Mouse (Mus musculus): Measurements from ENCODE around the gene Fam24b.

Gene Fam24b

DNA sequence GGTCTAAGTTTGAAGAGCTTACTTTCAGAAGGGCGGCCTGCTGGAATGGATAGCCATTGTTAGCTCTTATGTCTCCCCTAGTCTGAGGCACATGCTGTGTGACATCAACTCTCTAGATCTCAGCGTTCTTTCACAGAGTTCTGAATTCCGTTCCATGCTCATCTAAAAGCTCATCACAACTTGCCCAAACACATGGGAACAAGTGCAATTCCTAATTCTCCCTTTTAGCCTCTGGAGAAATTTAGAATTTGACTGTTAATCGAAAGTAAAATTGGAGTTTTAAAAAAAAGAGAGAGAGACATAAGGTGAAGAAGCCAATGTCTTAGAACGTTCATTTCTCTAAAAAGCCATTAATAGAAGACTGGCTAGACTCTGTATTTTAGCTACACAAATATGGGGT is at the start of gene Fam24b:
TSS of gene Fam24b (minus strand) at position 101 of the 400 bp plus-strand sequence.
- DNase-seq = no peak

DNA sequence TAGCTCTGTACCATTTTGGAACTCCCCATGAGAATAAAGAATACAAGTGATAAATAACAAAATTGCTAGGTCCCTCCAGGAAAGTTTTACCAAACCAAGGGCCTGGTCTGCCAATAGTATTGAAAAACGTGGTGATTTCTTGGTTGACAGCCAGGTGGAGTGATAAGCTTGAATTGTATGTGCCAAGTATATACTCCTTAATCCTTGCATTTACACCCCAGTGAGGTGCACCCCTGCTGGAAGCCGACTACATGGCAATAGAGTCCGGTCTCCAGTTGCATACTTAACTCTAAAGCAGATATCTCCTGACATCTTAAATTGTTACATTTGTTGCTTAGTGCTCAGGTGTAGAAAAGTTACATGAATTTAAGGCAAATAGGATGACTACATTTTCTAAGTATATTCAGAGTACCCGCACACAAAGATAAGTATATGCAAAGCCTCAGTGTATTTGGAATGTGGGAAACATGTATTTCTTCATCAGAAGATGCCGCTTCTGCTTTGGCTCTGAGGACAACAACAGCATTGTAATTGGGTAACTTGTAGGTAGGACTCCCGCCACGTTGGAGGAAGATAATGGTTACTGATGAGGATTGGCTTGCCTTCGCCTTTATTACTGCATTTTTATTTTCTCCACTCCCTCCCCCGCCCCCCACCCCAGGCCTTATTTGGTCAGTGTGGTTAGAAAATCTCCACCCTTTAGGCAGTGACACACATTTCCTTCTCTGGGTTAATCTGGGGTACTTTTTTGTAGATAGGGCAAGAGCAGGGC is 42.8 kb upstream of the Fam24b start:
- DNase-seq = no peak

GRCm38 (mm10) chr7:131371470-131371860 is 42.1 kb upstream of the Fam24b start:
- no peak for DNase-seq

- peak; percentile 94 for DNase-seq
These were observed 41.5 kb upstream of the Fam24b start, which contains the start of gene Pstk for GRCm38 (mm10) chr7:131370648-131371469. Gene Pstk, plus strand, starts transcription at chr7:131371141.

GRCm38 (mm10) chr7:131364131-131364530 is 34.8 kb upstream of the Fam24b start:
- no peak for DNase-seq

GRCm38 (mm10) chr7:131362615-131363300 is 33.4 kb upstream of the Fam24b start, which contains the start of gene 2310057M21Rik:
Gene 2310057M21Rik, minus strand, starts transcription at chr7:131362759.
- DNase-seq = peak; percentile 97

DNA sequence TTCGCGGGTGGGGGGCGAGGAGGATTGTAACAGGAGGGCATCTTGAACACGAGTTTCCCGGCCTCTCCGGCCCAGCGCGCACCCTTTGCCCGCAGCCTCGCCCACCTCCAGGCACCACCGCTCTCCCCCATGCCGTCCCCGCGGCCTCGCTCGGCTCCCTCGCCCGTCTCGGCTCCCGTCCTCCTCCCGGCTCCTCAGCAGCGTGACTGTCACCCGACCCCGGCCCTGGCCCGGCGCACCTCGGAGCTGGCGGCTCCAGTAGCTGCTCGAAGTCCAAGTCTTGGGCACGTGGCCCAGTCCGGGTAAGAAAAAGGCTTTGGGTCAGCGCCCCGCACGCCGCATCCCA is 32.9 kb upstream of the Fam24b start:
- no peak for DNase-seq

DNA sequence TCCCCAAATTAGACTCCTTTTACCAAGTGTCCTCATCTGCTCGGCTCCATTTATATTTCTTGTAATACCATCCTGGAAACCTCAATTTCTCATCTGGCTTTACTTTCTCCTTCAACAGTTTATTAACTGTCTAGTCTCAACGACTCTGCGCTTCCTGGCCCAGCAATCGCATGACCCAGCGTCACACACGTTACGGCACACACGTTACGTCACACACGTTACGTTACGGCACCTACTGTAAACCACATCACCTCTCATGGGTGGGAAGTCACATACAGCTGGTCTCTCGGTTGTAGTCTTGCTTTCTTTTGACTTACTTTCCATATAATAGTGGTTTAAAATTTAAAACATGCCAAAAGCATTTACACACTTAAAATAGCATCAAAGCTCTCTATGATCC is 26.8 kb upstream of the Fam24b start:
- no peak for DNase-seq

GRCm38 (mm10) chr7:131345856-131346541 is 16.7 kb upstream of the Fam24b start:
- no peak for DNase-seq

DNA sequence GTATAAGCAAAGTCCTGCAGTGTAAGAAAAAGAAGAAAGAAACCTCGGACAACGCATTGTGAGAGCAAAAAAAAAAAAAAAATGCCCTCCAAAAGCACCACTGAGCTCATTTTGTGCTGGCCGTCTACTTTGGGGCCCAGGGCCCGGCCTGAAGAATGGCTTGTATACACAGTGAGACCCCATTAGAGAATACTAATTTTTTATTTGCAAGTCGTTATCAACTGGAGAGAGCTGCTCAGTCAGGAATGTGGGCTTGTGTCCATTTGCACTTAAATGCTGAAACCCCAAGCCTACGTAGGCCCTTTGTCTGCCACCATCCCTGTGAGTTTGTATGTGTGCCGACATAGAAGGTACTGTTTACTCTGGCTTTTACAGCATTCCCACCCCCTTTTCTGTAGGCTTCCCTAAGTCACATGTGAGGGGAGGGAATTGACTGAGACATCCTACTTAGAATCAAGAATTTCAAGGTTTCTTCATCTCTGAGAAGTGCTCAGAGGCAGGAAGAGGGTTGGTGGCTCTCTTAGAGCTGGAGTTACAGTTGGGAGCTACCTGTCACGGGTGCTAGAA is 8.3 kb upstream of the Fam24b start:
- DNase-seq = no peak

DNA sequence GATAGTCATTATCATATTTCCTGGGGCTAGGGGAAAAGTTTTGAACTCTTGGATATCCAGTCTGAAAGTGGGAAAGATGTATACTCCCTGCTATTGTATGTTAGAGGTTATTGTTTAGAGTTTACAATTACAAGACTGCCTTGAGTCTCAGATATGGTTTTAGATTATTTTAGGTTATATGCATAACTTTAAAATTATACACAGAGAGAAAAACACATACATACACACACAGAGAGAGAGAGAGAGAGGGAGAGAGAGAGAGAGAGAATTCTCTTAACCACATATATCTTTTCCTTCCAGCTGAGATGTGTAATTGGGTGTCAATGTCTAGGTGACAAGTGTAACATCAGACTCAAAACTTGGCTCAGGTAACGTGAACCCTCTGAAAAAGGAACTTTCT is 4.2 kb upstream of the Fam24b start, which contains the start of gene Fam24a:
TSS of gene Fam24a (plus strand) at position 301 of the 400 bp plus-strand sequence.
- no peak for DNase-seq

DNA sequence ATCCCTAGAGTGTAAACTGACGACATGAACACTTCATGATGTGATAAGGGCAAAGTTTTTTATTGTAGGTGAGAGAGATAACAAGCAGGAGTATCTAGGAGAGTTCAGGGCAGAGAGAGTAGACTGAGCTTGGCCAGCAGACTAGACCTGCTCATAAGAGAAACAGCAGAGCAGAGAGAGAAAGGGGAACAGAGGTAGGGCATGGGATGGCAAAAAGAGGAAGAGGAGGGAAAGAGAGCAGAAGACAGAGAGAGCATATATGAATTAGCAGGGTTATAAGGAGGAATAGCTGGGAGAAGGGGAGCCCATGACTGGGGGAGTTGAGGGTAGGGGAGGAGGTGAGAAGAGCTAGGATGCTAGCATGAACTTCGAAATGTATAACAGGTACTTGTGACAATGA is 2.4 kb upstream of the Fam24b start:
- DNase-seq = no peak

- no peak for DNase-seq
These were observed 2.3 kb downstream of the Fam24b start for GRCm38 (mm10) chr7:131327054-131327453.

DNA sequence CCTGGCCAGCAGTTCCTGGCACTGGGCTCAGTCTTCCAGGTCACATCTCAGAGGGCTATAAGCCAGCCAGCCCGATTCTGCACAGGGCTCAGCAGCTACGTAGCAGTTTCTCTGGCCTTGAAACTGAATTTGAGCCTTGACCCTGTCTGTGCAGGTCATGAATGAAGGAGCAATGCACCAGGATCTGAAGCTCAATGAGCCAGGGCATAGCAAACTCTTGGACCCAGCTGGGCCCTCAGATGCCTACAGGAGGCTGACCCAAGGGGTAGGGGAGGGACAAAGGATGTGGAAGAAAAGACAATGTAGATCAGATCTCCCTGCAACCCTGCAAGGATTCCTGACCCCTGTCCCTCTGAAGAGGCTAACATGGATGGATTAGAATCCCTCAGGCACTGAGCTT is 7.1 kb downstream of the Fam24b start, which contains the start of gene Cuzd1:
TSS of gene Cuzd1 (minus strand) at position 101 of the 400 bp plus-strand sequence.
- DNase-seq = no peak

DNA sequence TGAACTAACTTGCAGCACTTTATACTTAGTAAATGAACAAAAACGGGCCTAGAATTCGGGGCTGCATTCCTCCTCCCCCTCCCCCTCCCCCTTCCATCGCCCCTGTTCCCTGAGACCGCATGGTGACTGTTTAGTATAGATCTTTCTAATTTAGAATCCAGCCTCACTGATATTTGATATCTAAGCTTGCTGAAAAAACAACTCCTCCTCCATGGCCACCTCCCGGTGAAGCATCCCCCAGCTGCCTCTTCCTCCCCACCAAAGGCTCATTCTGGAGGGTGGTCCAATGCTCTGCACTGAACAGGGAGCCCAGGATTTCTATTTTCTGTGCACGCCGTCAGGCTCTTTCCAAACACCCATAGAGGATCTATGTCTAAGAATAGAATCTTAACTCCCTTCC is 11.0 kb downstream of the Fam24b start:
- no peak for DNase-seq

DNA sequence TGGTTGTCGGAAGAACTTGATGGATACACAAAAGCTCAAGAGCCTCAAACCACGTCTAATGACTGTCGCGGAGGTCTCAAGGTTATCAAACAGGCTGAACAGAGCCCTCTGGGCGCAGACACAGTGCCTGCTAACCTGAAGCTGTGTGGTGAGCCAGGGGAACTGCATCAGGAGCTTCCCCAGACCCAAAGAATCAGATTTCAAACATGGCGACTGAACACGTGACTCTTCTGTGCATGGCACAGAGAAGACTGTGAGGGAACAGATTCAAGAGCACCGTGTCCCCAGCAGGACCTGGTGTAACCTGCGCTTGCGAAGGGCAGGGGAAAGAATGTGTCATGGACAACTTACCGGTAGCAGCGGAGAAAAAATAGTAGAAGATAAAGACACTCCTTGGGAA is 11.7 kb downstream of the Fam24b start:
- no peak for DNase-seq

GRCm38 (mm10) chr7:131314493-131314892 is 14.8 kb downstream of the Fam24b start:
- no peak for DNase-seq

- no peak for DNase-seq
These were observed 22.6 kb downstream of the Fam24b start for GRCm38 (mm10) chr7:131306733-131307132.

GRCm38 (mm10) chr7:131303340-131303739 is 26.0 kb downstream of the Fam24b start:
- no peak for DNase-seq

GRCm38 (mm10) chr7:131297151-131297550 is 32.2 kb downstream of the Fam24b start:
- DNase-seq = no peak
